Mouse (Mus musculus) liver, embryonic 14 days (tissue): ENCODE results near the gene Olfr1264. TPM values are rescaled to one million over a fixed set of nuclear protein-coding genes. Genes with fewer than 3 reads are reported as not detected.

Experiments used
- polyA plus RNA-seq: library from polyadenylated mRNA; depleted of rRNA; stranded (reverse); fragments of >200 nt; gene quantifications from 2 replicates; pipeline ENCODE4 v1.2.3, GENCODE M21; 2012; rRNA removed

The Olfr1264 gene
- not detected in 2 replicates for polyA plus RNA-seq

GRCm38 (mm10) chr2:90025477-90025876, at the start of gene Olfr1264:
Olfr1264 (minus strand) TSS chr2:90025577.

GRCm38 (mm10) chr2:90063494-90063893, 38.1 kb upstream of the Olfr1264 start, which contains the start of gene Olfr140:
Olfr140 (minus strand) TSS chr2:90063594.

GRCm38 (mm10) chr2:90035037-90035436, 9.7 kb upstream of the Olfr1264 start, which contains the start of gene Olfr1265:
Olfr1265 (plus strand) TSS chr2:90035337.

GRCm38 (mm10) chr2:90011831-90012230, 13.5 kb downstream of the Olfr1264 start, which contains the start of gene Olfr1263:
Olfr1263 (plus strand) TSS chr2:90012131.

GRCm38 (mm10) chr2:89999845-90000244, 25.5 kb downstream of the Olfr1264 start, which contains the start of gene Olfr1262:
Olfr1262 (plus strand) TSS chr2:90000145.

GRCm38 (mm10) chr2:89990921-89991320, 34.5 kb downstream of the Olfr1264 start, which contains the start of gene Olfr1261:
Olfr1261 (plus strand) TSS chr2:89991221.

GRCm38 (mm10) chr2:89974184-89974583, 51.2 kb downstream of the Olfr1264 start, which contains the start of gene Olfr1260:
Olfr1260 (plus strand) TSS chr2:89974340.

Other genes with a start within 250 kb of the Olfr1264 start
- gene Olfr1254, start 232.0 kb downstream of the Olfr1264 start, polyA plus RNA-seq = not detected in 2 replicates
- not detected in 2 replicates for gene Olfr1255, start 213.5 kb downstream of the Olfr1264 start, polyA plus RNA-seq
- not detected in 2 replicates for gene Olfr1256, start 184.0 kb downstream of the Olfr1264 start, polyA plus RNA-seq
- gene Olfr48, start 177.4 kb downstream of the Olfr1264 start, polyA plus RNA-seq = not detected in 2 replicates
- gene Olfr1257, start 147.1 kb downstream of the Olfr1264 start, polyA plus RNA-seq = not detected in 2 replicates
- not detected in 2 replicates for gene Olfr1258, start 98.3 kb downstream of the Olfr1264 start, polyA plus RNA-seq
- not detected in 2 replicates for gene Olfr1259, start 76.9 kb downstream of the Olfr1264 start, polyA plus RNA-seq
- not detected in 2 replicates for gene Olfr1260, start 51.2 kb downstream of the Olfr1264 start, polyA plus RNA-seq
- not detected in 2 replicates for gene Olfr1261, start 34.4 kb downstream of the Olfr1264 start, polyA plus RNA-seq
- not detected in 2 replicates for gene Olfr1262, start 25.4 kb downstream of the Olfr1264 start, polyA plus RNA-seq
- gene Olfr1263, start 13.4 kb downstream of the Olfr1264 start, polyA plus RNA-seq = not detected in 2 replicates
- gene Olfr1265, start 9.8 kb upstream of the Olfr1264 start, polyA plus RNA-seq = not detected in 2 replicates
- not detected in 2 replicates for gene Olfr140, start 38.0 kb upstream of the Olfr1264 start, polyA plus RNA-seq
- not detected in 2 replicates for gene Olfr1269, start 95.8 kb upstream of the Olfr1264 start, polyA plus RNA-seq
- gene Olfr32, start 116.7 kb upstream of the Olfr1264 start, polyA plus RNA-seq = not detected in 2 replicates
- not detected in 2 replicates for gene Olfr1270, start 127.5 kb upstream of the Olfr1264 start, polyA plus RNA-seq
- not detected in 2 replicates for gene Olfr1506, start 198.9 kb upstream of the Olfr1264 start, polyA plus RNA-seq
- gene Olfr142, start 232.0 kb upstream of the Olfr1264 start, polyA plus RNA-seq = not detected in 2 replicates
- not detected in 2 replicates for gene Olfr1271, start 245.5 kb upstream of the Olfr1264 start, polyA plus RNA-seq